Mouse (Mus musculus): ENCODE measurements around the gene Lrrc31. TPM values are rescaled to one million over a fixed set of nuclear protein-coding genes. Genes with fewer than 3 reads are reported as not detected.

The Lrrc31 gene
- polyA plus RNA-seq, 1 experiment: not detected

DNA sequence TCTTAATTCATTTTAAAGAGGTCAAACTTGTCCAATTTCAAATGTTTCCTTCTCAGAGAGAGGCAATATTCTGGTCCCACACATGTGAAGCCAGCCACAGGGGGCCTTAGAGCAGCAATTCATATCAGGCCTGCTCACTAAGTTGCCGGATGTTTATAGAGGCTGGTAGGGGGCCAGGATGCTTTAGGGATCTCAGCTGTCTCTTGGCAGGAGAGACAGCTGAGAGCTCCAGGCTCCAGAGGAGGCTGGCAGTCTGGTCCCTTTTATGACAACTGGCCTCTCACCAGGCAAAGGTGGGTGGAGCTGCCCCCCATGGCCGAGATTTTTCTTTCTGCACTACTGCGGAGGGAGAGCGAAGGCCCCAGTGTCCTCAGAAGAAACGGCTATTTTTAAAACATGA, 23.5 kb upstream of the Lrrc31 start:
- peak; percentile 11 for DNase-seq (ENCODE audit: low read depth)

DNA sequence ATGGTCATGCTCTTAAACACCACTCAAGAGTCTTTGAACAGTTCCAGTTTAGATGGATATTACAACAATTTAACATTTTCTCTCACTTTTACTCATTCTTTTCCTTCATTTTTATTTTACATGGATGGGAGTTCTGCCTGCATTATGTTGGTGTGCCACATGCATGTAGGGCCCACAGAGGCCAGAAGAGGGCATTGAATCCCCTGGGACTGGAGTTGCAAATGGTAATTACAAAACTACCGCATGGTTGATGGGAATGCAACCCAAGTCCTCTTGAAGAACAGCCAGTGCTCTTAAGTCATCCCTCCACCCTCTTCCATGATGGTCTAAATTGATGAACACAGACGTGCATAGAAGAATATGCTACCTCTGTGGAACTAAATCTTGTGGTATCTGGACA, 22.8 kb upstream of the Lrrc31 start:
- TF ChIP-seq POLR2A (IDR thresholded peaks at IDR 0.05; ENCODE audit: borderline replicate concordance, extremely low read depth, insufficient read depth, insufficient read length, poor library complexity, severe bottlenecking) (no peak), CTCF (IDR thresholded peaks at IDR 0.05; ENCODE audit: borderline replicate concordance, extremely low read depth, insufficient read depth, insufficient read length) (no peak)
- DNase-seq (ENCODE audit: low read depth): no peak

More for the DNA sequence above, 23.5 kb upstream of the Lrrc31 start:
- TF ChIP-seq POLR2A (IDR thresholded peaks at IDR 0.05; ENCODE audit: borderline replicate concordance, extremely low read depth, insufficient read depth, insufficient read length, poor library complexity, severe bottlenecking) (no peak), CTCF (IDR thresholded peaks at IDR 0.05; ENCODE audit: borderline replicate concordance, extremely low read depth, insufficient read depth, insufficient read length) (no peak)

DNA sequence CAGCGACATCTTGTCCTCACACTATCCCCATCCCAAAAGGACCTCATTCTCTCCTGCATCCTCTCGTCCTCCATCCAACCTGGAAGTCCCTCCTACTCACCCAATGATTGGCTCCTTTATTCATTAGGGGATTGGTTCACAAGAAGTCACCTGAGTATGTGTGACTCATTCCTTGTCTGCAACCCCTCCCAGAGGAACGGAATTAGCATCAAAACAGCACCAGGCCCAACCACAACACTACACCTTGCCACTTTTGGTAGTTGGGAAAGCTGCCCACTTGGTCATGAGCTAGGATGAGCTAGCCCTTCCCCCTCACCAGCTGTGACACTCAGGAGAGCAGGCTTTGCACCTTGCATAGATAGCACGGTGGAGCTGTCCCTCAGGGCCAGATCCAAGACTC, 22.4 kb upstream of the Lrrc31 start:
- no peak for DNase-seq (ENCODE audit: low read depth)
- TF ChIP-seq CTCF (IDR thresholded peaks at IDR 0.05; ENCODE audit: borderline replicate concordance, extremely low read depth, insufficient read depth, insufficient read length) (no peak), POLR2A (IDR thresholded peaks at IDR 0.05; ENCODE audit: borderline replicate concordance, extremely low read depth, insufficient read depth, insufficient read length, poor library complexity, severe bottlenecking) (no peak)

DNA sequence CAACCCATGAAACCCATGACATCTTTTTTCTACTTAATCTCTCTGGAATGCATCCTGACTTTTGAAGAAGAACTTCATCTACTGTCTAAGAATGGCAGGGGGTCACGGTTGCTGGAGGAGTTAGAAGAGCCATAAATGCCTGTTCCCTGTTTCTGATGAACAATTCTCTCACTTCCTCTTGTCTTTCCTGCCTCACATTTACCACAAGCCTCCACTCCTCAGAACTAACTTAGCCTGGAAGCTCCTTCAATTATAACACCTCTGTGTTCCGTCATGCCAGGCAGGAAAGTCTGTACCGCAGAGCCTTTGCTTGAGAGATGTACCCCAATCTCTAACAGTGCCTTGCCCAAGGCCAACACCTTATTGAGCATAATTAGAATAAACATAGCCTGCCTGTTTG, 19.0 kb upstream of the Lrrc31 start:
- DNase-seq (ENCODE audit: low read depth): no peak
- TF ChIP-seq CTCF (IDR thresholded peaks at IDR 0.05; ENCODE audit: borderline replicate concordance, extremely low read depth, insufficient read depth, insufficient read length): no peak
- TF ChIP-seq POLR2A (IDR thresholded peaks at IDR 0.05; ENCODE audit: borderline replicate concordance, extremely low read depth, insufficient read depth, insufficient read length, poor library complexity, severe bottlenecking): no peak

DNA sequence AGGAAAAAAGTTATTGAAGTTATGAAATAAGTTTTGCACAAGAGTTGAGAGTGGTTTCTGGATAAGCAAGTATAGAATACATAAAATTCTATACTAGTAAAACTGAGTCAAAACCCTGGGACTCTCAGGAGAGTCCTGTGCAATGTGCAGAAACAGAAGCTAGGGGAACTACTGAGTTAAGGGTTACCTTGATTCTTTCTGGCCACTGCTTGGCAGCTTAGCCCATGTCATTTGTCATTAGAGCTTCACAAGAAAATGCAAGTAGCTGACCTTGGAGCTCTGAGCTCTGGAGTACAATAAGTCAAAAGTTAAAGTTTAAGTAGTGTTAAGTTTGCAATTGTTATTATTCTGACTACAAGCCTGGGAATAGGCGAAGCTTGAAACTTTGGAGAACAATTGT, 13.7 kb upstream of the Lrrc31 start:
- DNase-seq (ENCODE audit: low read depth): no peak
- TF ChIP-seq CTCF (IDR thresholded peaks at IDR 0.05; ENCODE audit: borderline replicate concordance, extremely low read depth, insufficient read depth, insufficient read length) (no peak), POLR2A (IDR thresholded peaks at IDR 0.05; ENCODE audit: borderline replicate concordance, extremely low read depth, insufficient read depth, insufficient read length, poor library complexity, severe bottlenecking) (no peak)

DNA sequence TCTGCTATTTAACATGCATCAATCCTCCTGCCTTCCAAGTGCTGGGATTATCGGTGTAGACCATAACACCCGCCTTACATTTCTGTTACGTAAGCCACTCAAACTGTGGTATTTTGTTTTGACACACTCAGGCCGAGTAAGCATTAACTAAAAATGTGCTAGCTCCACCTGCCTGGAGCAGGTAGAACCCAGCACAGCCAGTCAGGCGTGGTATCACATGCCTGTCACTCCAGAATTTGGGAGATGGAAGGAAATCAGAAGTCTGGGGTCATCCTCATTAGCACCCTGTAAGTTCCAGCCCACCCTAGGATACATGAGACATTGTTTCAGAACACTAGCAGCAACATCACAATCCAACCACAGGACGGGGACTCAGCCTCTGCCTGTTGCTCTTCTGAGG, 10.5 kb upstream of the Lrrc31 start:
- DNase-seq (ENCODE audit: low read depth): no peak
- TF ChIP-seq POLR2A (IDR thresholded peaks at IDR 0.05; ENCODE audit: borderline replicate concordance, extremely low read depth, insufficient read depth, insufficient read length, poor library complexity, severe bottlenecking) (no peak), CTCF (IDR thresholded peaks at IDR 0.05; ENCODE audit: borderline replicate concordance, extremely low read depth, insufficient read depth, insufficient read length) (no peak)

DNA sequence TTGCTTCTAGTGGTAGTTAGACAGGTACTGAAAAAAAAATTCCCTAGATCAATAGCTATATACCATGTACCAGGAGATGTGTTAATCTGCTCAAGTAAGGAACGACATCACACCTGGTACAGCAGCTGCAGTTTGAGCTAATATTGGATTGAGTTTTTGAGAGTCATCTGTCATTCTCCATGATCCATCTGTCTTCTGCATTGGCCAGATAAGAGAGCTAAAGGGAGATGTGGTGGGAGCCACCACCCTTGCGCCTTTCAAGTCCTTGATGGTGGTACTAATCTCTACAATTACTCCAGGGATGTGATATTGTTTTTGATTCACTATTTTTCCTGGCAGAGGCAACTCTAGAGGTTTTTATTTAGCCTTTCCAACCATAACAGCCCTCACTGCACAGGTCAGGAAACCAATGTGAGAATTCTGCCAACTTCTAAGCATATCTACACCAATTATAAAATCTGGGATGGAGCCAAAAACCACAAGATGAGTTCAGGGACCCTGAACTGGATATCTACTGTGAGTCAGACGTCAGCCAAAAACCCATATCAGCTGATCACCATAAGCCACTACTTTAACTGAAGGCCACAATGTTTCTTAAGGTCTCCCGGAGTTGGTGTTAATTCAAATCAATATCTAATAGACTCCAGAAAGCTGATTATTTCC, 7.1 kb upstream of the Lrrc31 start:
- TF ChIP-seq CTCF (IDR thresholded peaks at IDR 0.05; ENCODE audit: borderline replicate concordance, extremely low read depth, insufficient read depth, insufficient read length) (no peak), POLR2A (IDR thresholded peaks at IDR 0.05; ENCODE audit: borderline replicate concordance, extremely low read depth, insufficient read depth, insufficient read length, poor library complexity, severe bottlenecking) (no peak)
- DNase-seq (ENCODE audit: low read depth): no peak

DNA sequence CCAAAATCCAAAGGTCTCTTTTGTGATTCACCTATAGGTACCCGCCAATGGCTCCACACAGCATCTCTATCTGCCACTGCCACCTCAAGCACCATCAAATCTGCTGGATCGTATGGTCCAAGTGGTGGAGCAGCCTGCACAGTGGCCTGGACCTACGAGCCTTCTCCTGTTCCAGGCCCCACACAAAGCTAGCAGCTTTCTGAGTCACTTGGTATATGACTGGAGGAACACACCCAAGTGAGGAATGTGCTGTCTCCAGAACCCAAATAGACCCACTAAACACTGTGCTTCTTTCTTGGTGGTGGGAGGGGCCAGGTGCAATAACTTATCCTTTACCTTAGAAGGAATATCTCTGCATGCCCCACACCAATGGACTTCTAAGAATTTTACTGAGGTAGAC, 6.3 kb upstream of the Lrrc31 start:
- TF ChIP-seq CTCF (IDR thresholded peaks at IDR 0.05; ENCODE audit: borderline replicate concordance, extremely low read depth, insufficient read depth, insufficient read length): no peak
- no peak for DNase-seq (ENCODE audit: low read depth)

DNA sequence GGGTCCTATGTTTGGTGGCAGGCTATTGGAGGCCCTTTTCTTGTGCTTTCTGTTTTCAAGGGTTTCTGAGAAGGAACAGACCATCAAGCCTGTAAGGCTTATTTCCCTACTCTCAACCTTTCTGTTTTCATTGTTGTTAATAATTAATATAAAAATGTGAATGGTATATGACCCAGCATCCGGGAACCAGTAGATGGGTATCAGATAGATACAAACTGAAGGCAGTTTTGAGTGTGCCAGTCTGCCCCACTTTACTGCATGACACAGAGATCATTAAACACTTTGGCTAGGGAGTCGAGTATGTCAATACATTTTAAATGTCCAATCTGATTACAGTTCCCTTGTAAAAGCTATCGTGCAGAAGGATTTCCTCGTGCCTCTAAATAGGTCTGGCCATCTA, 1.8 kb downstream of the Lrrc31 start:
- no peak for TF ChIP-seq POLR2A (IDR thresholded peaks at IDR 0.05; ENCODE audit: borderline replicate concordance, extremely low read depth, insufficient read depth, insufficient read length, poor library complexity, severe bottlenecking)
- TF ChIP-seq CTCF (IDR thresholded peaks at IDR 0.05; ENCODE audit: borderline replicate concordance, extremely low read depth, insufficient read depth, insufficient read length): no peak
- no peak for DNase-seq (ENCODE audit: low read depth)

DNA sequence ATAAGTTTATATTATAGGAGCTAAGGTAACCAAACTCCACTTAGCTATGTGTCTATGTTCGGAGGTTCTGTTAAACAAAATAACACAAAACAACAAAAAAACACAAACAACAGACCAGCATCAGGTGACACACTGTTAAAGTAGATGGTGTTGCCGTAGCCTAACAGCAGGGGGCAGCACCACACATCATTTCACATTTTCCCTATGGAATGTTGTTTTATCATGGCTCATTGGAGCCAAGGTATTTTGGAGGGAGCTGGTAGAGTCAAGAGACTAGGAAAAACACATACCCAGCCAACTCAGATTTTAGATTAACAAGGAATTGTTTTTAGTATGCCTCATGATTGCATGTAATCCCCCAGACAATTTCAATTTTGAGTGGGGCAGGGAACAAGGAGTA, 3.3 kb downstream of the Lrrc31 start:
- TF ChIP-seq CTCF (IDR thresholded peaks at IDR 0.05; ENCODE audit: borderline replicate concordance, extremely low read depth, insufficient read depth, insufficient read length) (peak; percentile 77; the same call in 1 of the 2 replicates), POLR2A (IDR thresholded peaks at IDR 0.05; ENCODE audit: borderline replicate concordance, extremely low read depth, insufficient read depth, insufficient read length, poor library complexity, severe bottlenecking) (no peak)
- peak; percentile 71 for DNase-seq (ENCODE audit: low read depth)

DNA sequence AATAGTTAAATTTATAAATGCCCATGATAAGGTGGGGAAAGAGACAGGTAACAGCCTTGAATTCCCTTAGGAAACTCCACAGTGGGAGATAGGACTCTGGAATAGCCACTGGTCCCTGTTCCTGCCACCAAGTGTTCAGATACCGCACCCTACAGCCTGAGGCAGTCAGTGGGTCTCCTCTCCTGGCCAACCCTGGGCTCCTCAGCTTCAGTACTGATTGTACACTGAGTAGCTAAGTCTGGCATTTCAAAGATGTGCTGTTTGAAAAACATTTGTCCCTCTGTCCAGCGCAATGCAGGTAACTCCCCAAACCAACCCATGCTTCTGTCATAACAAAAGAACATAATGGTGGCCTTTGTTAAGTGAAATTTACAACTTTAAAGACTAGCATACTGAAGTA, 4.0 kb downstream of the Lrrc31 start:
- DNase-seq (ENCODE audit: low read depth): no peak
- TF ChIP-seq POLR2A (IDR thresholded peaks at IDR 0.05; ENCODE audit: borderline replicate concordance, extremely low read depth, insufficient read depth, insufficient read length, poor library complexity, severe bottlenecking): no peak
- no peak for TF ChIP-seq CTCF (IDR thresholded peaks at IDR 0.05; ENCODE audit: borderline replicate concordance, extremely low read depth, insufficient read depth, insufficient read length)

DNA sequence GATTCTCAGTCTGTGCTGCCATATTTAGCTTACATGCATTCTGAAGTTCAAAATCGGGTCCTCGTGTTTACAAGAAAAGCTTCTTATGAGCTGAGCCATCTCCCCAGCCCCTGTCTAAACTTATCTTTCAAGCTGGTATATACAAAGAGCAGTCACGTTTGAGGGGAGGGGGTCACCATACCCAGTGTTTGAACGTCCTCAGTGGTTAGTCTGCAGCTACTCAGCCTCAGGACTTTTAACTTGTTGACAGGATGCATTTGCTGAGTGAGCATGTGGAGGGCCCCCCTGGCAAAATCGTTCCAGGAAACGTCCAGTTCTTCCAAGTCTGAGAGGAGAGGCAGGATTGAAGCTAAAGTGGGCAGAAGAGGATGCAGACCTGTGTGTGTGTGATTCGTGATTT, 8.7 kb downstream of the Lrrc31 start:
- TF ChIP-seq POLR2A (IDR thresholded peaks at IDR 0.05; ENCODE audit: borderline replicate concordance, extremely low read depth, insufficient read depth, insufficient read length, poor library complexity, severe bottlenecking) (no peak), CTCF (IDR thresholded peaks at IDR 0.05; ENCODE audit: borderline replicate concordance, extremely low read depth, insufficient read depth, insufficient read length) (no peak)
- DNase-seq (ENCODE audit: low read depth): no peak

Measured in brain, embryonic 14.5 days (tissue).